Mouse (Mus musculus): ENCODE results near the gene Olfr1045. TPM values are rescaled to one million over a fixed set of nuclear protein-coding genes. Genes with fewer than 3 reads are reported as not detected.

The Olfr1045 gene
- polyA plus RNA-seq, 1 experiment from 2014 or later, result not detected

Other genes with a start within 250 kb of the Olfr1045 start
- gene Olfr1029, start 229.1 kb downstream of the Olfr1045 start, polyA plus RNA-seq (2016; fragmentation: Nextera tagmentation; extraction: Ambion mirVana), result not detected in 2 replicates
- gene Olfr1030, start 223.7 kb downstream of the Olfr1045 start, polyA plus RNA-seq (2016; fragmentation: Nextera tagmentation; extraction: Ambion mirVana), result not detected in 2 replicates
- not detected in 2 replicates for gene Olfr1031, start 212.7 kb downstream of the Olfr1045 start, polyA plus RNA-seq (2016; fragmentation: Nextera tagmentation; extraction: Ambion mirVana)
- gene Olfr1032, start 197.5 kb downstream of the Olfr1045 start, polyA plus RNA-seq (2016; fragmentation: Nextera tagmentation; extraction: Ambion mirVana), result not detected in 2 replicates
- 0.07 and 0.51 TPM in 2 replicates for gene Olfr1033, start 182.4 kb downstream of the Olfr1045 start, polyA plus RNA-seq (2016; fragmentation: Nextera tagmentation; extraction: Ambion mirVana)
- not detected in 2 replicates for gene Olfr1034, start 157.1 kb downstream of the Olfr1045 start, polyA plus RNA-seq (2016; fragmentation: Nextera tagmentation; extraction: Ambion mirVana)
- gene Olfr1036, start 129.0 kb downstream of the Olfr1045 start, polyA plus RNA-seq (2016; fragmentation: Nextera tagmentation; extraction: Ambion mirVana), result not detected in 2 replicates
- gene Olfr1037, start 115.6 kb downstream of the Olfr1045 start, polyA plus RNA-seq (2016; fragmentation: Nextera tagmentation; extraction: Ambion mirVana), result not detected in 2 replicates
- not detected in 2 replicates for gene Olfr1039, start 67.1 kb downstream of the Olfr1045 start, polyA plus RNA-seq (2016; fragmentation: Nextera tagmentation; extraction: Ambion mirVana)
- not detected in 2 replicates for gene Olfr1040, start 56.3 kb downstream of the Olfr1045 start, polyA plus RNA-seq (2016; fragmentation: Nextera tagmentation; extraction: Ambion mirVana)
- not detected in 2 replicates for gene Olfr1042, start 41.2 kb downstream of the Olfr1045 start, polyA plus RNA-seq (2016; fragmentation: Nextera tagmentation; extraction: Ambion mirVana)
- gene Olfr1043, start 35.5 kb downstream of the Olfr1045 start, polyA plus RNA-seq (2016; fragmentation: Nextera tagmentation; extraction: Ambion mirVana), result not detected in 2 replicates
- not detected in 2 replicates for gene Olfr1044, start 25.2 kb downstream of the Olfr1045 start, polyA plus RNA-seq (2016; fragmentation: Nextera tagmentation; extraction: Ambion mirVana)
- gene Olfr52, start 17.3 kb downstream of the Olfr1045 start, polyA plus RNA-seq (2016; fragmentation: Nextera tagmentation; extraction: Ambion mirVana), result not detected in 2 replicates
- not detected in 2 replicates for gene Olfr1046, start 16.3 kb upstream of the Olfr1045 start, polyA plus RNA-seq (2016; fragmentation: Nextera tagmentation; extraction: Ambion mirVana)
- gene Olfr1047, start 28.4 kb upstream of the Olfr1045 start, polyA plus RNA-seq (2016; fragmentation: Nextera tagmentation; extraction: Ambion mirVana), result not detected in 2 replicates
- gene Olfr1048, start 37.3 kb upstream of the Olfr1045 start, polyA plus RNA-seq (2016; fragmentation: Nextera tagmentation; extraction: Ambion mirVana), result not detected in 2 replicates
- not detected in 2 replicates for gene Olfr1049, start 55.3 kb upstream of the Olfr1045 start, polyA plus RNA-seq (2016; fragmentation: Nextera tagmentation; extraction: Ambion mirVana)
- not detected in 2 replicates for gene Olfr1051, start 76.1 kb upstream of the Olfr1045 start, polyA plus RNA-seq (2016; fragmentation: Nextera tagmentation; extraction: Ambion mirVana)
- not detected in 2 replicates for gene Olfr1052, start 89.4 kb upstream of the Olfr1045 start, polyA plus RNA-seq (2016; fragmentation: Nextera tagmentation; extraction: Ambion mirVana)
- gene Olfr1053, start 112.3 kb upstream of the Olfr1045 start, polyA plus RNA-seq (2016; fragmentation: Nextera tagmentation; extraction: Ambion mirVana), result not detected in 2 replicates
- gene Olfr1054, start 132.4 kb upstream of the Olfr1045 start, polyA plus RNA-seq (2016; fragmentation: Nextera tagmentation; extraction: Ambion mirVana), result not detected in 2 replicates
- not detected in 2 replicates for gene Olfr1055, start 147.3 kb upstream of the Olfr1045 start, polyA plus RNA-seq (2016; fragmentation: Nextera tagmentation; extraction: Ambion mirVana)
- not detected in 2 replicates for gene Olfr1056, start 159.5 kb upstream of the Olfr1045 start, polyA plus RNA-seq (2016; fragmentation: Nextera tagmentation; extraction: Ambion mirVana)
- gene Olfr1057, start 175.4 kb upstream of the Olfr1045 start, polyA plus RNA-seq (2016; fragmentation: Nextera tagmentation; extraction: Ambion mirVana), result not detected in 2 replicates
- gene Olfr1058, start 185.6 kb upstream of the Olfr1045 start, polyA plus RNA-seq (2016; fragmentation: Nextera tagmentation; extraction: Ambion mirVana), result not detected in 2 replicates
- gene Olfr1061, start 211.0 kb upstream of the Olfr1045 start, polyA plus RNA-seq (2016; fragmentation: Nextera tagmentation; extraction: Ambion mirVana), result not detected in 2 replicates
- gene Olfr1062, start 223.7 kb upstream of the Olfr1045 start, polyA plus RNA-seq (2016; fragmentation: Nextera tagmentation; extraction: Ambion mirVana), result not detected in 2 replicates
- gene Olfr1065, start 247.6 kb upstream of the Olfr1045 start, polyA plus RNA-seq (2016; fragmentation: Nextera tagmentation; extraction: Ambion mirVana), result not detected in 2 replicates